Mouse (Mus musculus) hindbrain, embryonic 12.5 days (tissue): ENCODE measurements around the gene Kcnk7. TPM values are rescaled to one million over a fixed set of nuclear protein-coding genes. Genes with fewer than 3 reads are reported as not detected.

Experiments used
- ATAC-seq: fragments of 200-750 bp; cut with Nextera tagmentation; 2 replicates; pipeline ENCODE4 v1.8.0; 2017; ENCODE audit warnings: moderate TSS enrichment; ENCODE audit not compliant: low FRiP score
- H3K27ac ChIP-seq: fragments of 300-500 bp; sonication (generic); 2 replicates; pipeline ENCODE4 v1.5.1; 2016; ENCODE audit warnings: mild to moderate bottlenecking
- H3K27me3 ChIP-seq: fragments of 300-500 bp; sonication (generic); 2 replicates; pipeline ENCODE4 v1.6.1; 2016; ENCODE audit warnings: mild to moderate bottlenecking
- H3K36me3 ChIP-seq: fragments of 300-500 bp; sonication (generic); 2 replicates; pipeline ENCODE4 v1.6.1; 2016; ENCODE audit warnings: mild to moderate bottlenecking
- H3K4me1 ChIP-seq: fragments of 300-500 bp; sonication (generic); 2 replicates; pipeline ENCODE4 v1.6.1; 2016
- H3K4me2 ChIP-seq: fragments of 300-500 bp; sonication (generic); replicated peaks from 2 replicates; pipeline ENCODE4 v1.6.1; 2016; ENCODE audit warnings: mild to moderate bottlenecking
- H3K4me3 ChIP-seq: fragments of 300-500 bp; sonication (generic); 2 replicates; pipeline ENCODE4 v1.5.1; 2016; ENCODE audit warnings: mild to moderate bottlenecking
- H3K9ac ChIP-seq: fragments of 300-500 bp; sonication (generic); 2 replicates; pipeline ENCODE4 v1.6.1; 2016; ENCODE audit warnings: mild to moderate bottlenecking, moderate library complexity
- H3K9me3 ChIP-seq: fragments of 300-500 bp; sonication (generic); replicated peaks from 2 replicates; pipeline ENCODE4 v1.6.1; 2016; ENCODE audit warnings: mild to moderate bottlenecking
- WGBS: fragments of 180-500 bp; shearing (Covaris S2); methylation state at CpG from one replicate; pipeline ENCODE4 v1.1.7; 2016; 5-methylcytosine and 5-hydroxymethylcytosine counted together
- polyA plus RNA-seq: library from polyadenylated mRNA; unstranded; fragments of >200 nt; fragmentation: Nextera tagmentation; extraction: Ambion mirVana; gene quantifications from 2 replicates; pipeline ENCODE4 v1.2.1, GENCODE M21; 2016

Gene Kcnk7
- polyA plus RNA-seq, 1 experiment from 2014 or later: not detected

GRCm38 (mm10) chr19:5715793-5716688 lies 11.9 kb downstream of the Kcnk7 start:
- H3K9ac ChIP-seq: peak overlapping the region; percentile 20; the same call in 1 of the 2 replicates

DNA sequence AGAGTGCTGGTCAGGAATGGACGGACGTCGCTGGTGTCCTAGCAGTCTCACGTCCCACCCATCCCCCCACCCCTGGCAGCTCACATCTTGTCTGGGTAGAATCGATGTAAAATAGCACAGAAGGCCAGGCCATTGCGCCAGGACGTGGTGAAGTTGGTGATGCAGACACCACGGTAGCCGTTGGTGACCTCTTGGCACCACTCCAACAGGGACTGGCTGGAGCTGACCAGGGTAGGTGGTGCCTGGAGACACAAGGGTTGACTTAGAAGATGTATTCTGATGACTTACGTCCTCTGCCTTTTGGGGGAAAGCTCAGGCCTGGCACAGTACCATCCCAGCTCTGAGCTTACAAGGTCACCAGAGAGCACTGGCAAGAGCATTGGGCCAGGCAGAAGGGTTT lies 12.8 kb downstream of the Kcnk7 start:
- WGBS: 59% methylated on average over 10 of the region's 10 CpGs
- H3K36me3 ChIP-seq: peaks cover 69% of the 10 kb centered on the region
- H3K27me3 ChIP-seq: no peaks in the 10 kb centered on the region; the same call in 1 of the 2 replicates
- no peak overlapping the region for H3K27ac ChIP-seq
- 0 out of 2 replicates have a peak, but pooled peaks have one; percentile 7 for ATAC-seq
- H3K4me2 ChIP-seq: no peak overlapping the region
- no peak overlapping the region for H3K4me3 ChIP-seq
- no peaks in the 10 kb centered on the region for H3K9me3 ChIP-seq
- no peak overlapping the region for H3K9ac ChIP-seq
- peaks cover 35% of the 10 kb centered on the region for H3K4me1 ChIP-seq

More at GRCm38 (mm10) chr19:5715793-5716688, 11.9 kb downstream of the Kcnk7 start:
- ATAC-seq: peak; percentile 70
- Histone ChIP-seq H3K4me2 (peak overlapping the region; percentile 40), H3K27ac (no peak overlapping the region), H3K9me3 (no peaks in the 10 kb centered on the region), H3K36me3 (peaks cover 60% of the 10 kb centered on the region), H3K27me3 (no peaks in the 10 kb centered on the region; the same call in 1 of the 2 replicates), H3K4me1 (peaks cover 35% of the 10 kb centered on the region), H3K4me3 (peak overlapping the region; percentile 4; the same call in 1 of the 2 replicates)
- WGBS: 21% methylated on average over 43 of the region's 43 CpGs

- H3K27me3 ChIP-seq: no peaks in the 10 kb centered on the region; the same call in 1 of the 2 replicates
- H3K9me3 ChIP-seq: no peaks in the 10 kb centered on the region
- no peak for ATAC-seq
- WGBS: 90% methylated on average over 6 of the region's 6 CpGs
- no peak overlapping the region for H3K9ac ChIP-seq
- H3K4me3 ChIP-seq: no peak overlapping the region
- H3K27ac ChIP-seq: no peak overlapping the region
- peaks cover 75% of the 10 kb centered on the region for H3K36me3 ChIP-seq
- peaks cover 36% of the 10 kb centered on the region for H3K4me1 ChIP-seq
- no peak overlapping the region for H3K4me2 ChIP-seq
Measured at GRCm38 (mm10) chr19:5721233-5721632, 17.1 kb downstream of the Kcnk7 start.

DNA sequence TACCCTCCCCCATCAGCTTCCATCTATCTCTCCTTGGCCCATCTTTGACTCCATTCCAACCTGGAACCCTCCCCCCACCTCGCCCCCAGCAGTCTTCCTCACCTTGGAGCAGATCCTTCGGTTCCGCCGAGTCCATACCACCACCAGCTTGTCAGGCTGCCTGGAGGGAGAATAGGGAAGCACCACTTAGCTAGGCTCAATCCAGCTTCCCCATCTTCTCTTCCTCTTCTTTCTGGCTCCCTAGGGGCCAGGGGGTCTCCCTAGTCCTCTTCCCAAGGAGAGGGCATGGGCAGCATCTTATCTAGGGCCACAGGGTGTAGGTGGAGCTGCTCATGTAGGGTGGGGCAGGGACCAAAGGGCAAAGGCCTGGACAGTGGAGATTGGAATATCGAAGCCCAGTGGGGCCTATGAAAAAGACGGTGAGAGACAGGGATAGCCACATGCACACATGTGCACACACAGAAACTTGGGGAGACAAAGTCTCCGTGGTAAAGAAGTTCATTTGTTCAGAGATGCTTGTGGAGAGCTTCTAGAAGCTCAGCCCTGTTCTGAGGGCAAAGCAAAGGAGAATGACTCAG lies 18.8 kb downstream of the Kcnk7 start:
- H3K27me3 ChIP-seq: no peaks in the 10 kb centered on the region; the same call in 1 of the 2 replicates
- H3K4me1 ChIP-seq: peaks cover 38% of the 10 kb centered on the region
- H3K9me3 ChIP-seq: no peaks in the 10 kb centered on the region
- H3K4me2 ChIP-seq: no peak overlapping the region
- H3K27ac ChIP-seq: no peak overlapping the region
- H3K9ac ChIP-seq: no peak overlapping the region
- H3K4me3 ChIP-seq: no peak overlapping the region
- peaks cover 73% of the 10 kb centered on the region for H3K36me3 ChIP-seq
- no peak for ATAC-seq
- WGBS: 91% methylated on average over 7 of the region's 7 CpGs

DNA sequence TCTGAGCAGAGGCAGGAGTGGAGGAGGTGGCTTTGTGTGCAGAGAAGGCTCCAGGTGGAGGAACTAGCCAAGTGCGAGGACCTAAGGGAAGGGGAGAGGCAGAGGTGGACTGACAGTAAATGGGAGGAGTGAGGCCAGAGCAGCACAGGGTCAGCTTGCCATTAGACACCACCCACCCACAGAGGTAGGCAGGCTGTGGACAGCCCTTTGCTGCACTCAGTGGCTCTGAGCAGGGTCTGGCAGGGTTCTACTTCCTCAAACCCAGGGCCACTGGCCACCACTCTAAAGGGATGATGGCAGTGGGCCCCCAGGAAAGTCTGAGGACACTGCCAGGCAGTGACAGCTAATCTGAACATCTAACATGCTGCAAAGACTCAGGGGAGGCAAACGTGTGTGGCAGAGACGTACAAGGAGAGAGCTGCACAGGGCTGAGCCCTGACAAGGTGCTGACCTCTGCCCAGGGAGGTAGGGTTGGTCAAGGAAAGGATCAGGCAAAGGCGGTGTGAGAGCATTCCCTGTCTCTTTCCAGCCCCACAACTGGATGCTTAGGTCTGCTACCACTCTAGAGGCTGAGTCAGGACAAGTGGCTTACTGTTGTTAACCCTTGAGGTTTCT lies 19.9 kb downstream of the Kcnk7 start:
- Histone ChIP-seq H3K36me3 (peaks cover 64% of the 10 kb centered on the region), H3K4me2 (peak overlapping the region; percentile 98), H3K27me3 (no peaks in the 10 kb centered on the region; the same call in 1 of the 2 replicates), H3K27ac (no peak overlapping the region), H3K9ac (no peak overlapping the region), H3K4me1 (peaks cover 47% of the 10 kb centered on the region), H3K9me3 (no peaks in the 10 kb centered on the region), H3K4me3 (no peak overlapping the region)
- no peak for ATAC-seq
- 78% methylated on average over 4 of the region's 4 CpGs for WGBS

- Histone ChIP-seq H3K9ac (no peak overlapping the region), H3K9me3 (no peaks in the 10 kb centered on the region), H3K4me1 (peaks cover 47% of the 10 kb centered on the region), H3K4me3 (0 out of 2 replicates have a peak overlapping the region, but pooled peaks have one; percentile 39), H3K36me3 (peaks cover 59% of the 10 kb centered on the region), H3K4me2 (peak overlapping the region; percentile 98), H3K27ac (no peak overlapping the region), H3K27me3 (no peaks in the 10 kb centered on the region; the same call in 1 of the 2 replicates)
- WGBS: 75% methylated on average over 7 of the region's 7 CpGs
- ATAC-seq: no peak
Measured at GRCm38 (mm10) chr19:5724549-5724941, 20.4 kb downstream of the Kcnk7 start.

- 74% methylated on average over 12 of the region's 12 CpGs for WGBS
- Histone ChIP-seq H3K4me3 (peak overlapping the region; percentile 39), H3K27me3 (no peaks in the 10 kb centered on the region; the same call in 1 of the 2 replicates), H3K27ac (no peak overlapping the region), H3K9ac (peak overlapping the region; percentile 66), H3K4me2 (peak overlapping the region; percentile 98), H3K4me1 (peaks cover 53% of the 10 kb centered on the region), H3K9me3 (no peaks in the 10 kb centered on the region), H3K36me3 (peaks cover 53% of the 10 kb centered on the region)
- no peak for ATAC-seq
Measured at GRCm38 (mm10) chr19:5725029-5725707, 21.0 kb downstream of the Kcnk7 start.

DNA sequence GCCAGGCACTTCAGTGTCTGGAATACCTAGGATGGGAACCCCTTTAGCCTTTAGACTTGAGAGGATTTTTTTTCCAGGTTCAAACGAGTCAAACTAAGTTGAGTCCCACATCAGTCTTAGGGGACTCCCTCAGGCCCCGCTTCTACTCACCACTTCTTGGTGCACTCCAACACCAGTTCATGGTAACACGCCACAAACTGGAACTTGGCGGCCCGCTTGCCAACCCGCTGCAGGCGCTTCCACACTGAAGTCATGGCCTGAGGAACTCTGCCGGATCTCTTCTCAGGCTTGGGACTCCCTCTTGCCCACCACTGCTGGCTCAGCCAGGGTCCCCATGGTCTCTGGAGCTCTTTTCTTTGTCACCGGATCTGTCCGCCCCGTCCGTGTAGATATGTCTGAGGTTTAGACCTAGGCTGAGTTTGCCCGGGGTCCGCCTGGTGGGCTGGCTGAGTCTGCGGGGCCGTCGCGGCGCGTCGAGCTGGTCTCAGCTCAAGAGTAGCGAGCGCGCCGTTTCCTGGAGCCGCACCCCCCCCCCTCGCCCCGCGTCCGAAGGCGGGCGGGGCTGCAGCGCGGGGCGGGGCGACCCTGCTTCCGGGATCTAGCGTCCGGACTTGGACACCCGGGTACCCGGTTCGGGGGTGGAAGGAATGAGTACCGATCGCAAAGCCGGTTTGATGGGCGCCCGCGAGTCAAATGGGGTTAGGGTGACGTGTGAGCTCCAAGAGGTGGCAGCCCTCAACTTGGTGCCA lies 21.8 kb downstream of the Kcnk7 start, which contains the start of gene Ehbp1l1:
TSS of gene Ehbp1l1 (minus strand) at position 551 of the 749 bp plus-strand sequence.
- H3K4me3 ChIP-seq: peak within 1 kb of the TSS; percentile 79
- no peaks in the 10 kb centered on the region; the same call in 1 of the 2 replicates for H3K27me3 ChIP-seq
- peaks cover 48% of the 10 kb centered on the region for H3K36me3 ChIP-seq
- ATAC-seq: no peak
- no peaks in the 10 kb centered on the region for H3K9me3 ChIP-seq
- H3K4me2 ChIP-seq: peak within 1 kb of the TSS; percentile 98
- peak within 1 kb of the TSS; percentile 93 for H3K9ac ChIP-seq
- WGBS: 13% methylated on average over 43 of the region's 49 CpGs
- peak within 1 kb of the TSS; percentile 62 for H3K27ac ChIP-seq
- peaks cover 60% of the 10 kb centered on the region for H3K4me1 ChIP-seq

DNA sequence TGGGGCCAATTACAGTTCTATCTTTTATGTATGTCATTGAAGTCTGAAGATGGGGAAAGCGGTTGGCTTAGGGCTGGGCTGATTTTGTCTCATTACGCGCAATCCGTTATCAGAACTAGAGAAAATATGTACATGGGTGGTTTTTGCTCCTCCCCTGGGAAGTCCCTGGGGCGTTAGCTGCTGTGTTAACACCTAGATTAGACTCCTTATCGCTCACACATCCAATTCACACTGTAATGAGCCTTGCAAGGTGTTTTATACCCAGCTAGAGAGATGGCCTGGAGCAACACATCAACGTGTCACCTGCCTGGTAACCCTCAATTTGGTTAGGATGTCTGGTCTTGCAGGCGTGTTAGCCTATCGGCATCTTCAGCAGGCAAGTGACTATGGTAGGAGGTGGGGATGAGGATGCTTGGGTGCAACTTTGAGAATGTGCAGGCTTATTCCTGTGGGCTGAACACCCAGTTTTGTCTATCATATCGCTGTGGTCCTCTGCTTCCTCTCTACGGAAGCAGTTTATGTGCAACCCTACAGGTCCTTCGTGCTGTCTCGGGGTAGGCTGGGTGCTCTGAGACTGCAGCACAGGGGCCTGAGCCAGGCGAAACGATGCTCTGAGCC lies 22.9 kb downstream of the Kcnk7 start:
- WGBS: 80% methylated on average over 15 of the region's 15 CpGs
- ATAC-seq: no peak
- H3K4me3 ChIP-seq: peak overlapping the region; percentile 79
- peak overlapping the region; percentile 98 for H3K4me2 ChIP-seq
- H3K9ac ChIP-seq: peak overlapping the region; percentile 93
- H3K27ac ChIP-seq: peak overlapping the region; percentile 32; the same call in 1 of the 2 replicates
- H3K4me1 ChIP-seq: peaks cover 69% of the 10 kb centered on the region
- H3K9me3 ChIP-seq: no peaks in the 10 kb centered on the region
- no peaks in the 10 kb centered on the region; the same call in 1 of the 2 replicates for H3K27me3 ChIP-seq
- H3K36me3 ChIP-seq: peaks cover 37% of the 10 kb centered on the region

GRCm38 (mm10) chr19:5727701-5728100 lies 23.5 kb downstream of the Kcnk7 start:
- peak; percentile 0; the same call in 1 of the 2 replicates for ATAC-seq
- H3K27ac ChIP-seq: peak overlapping the region; percentile 75; the same call in 1 of the 2 replicates
- no peaks in the 10 kb centered on the region for H3K9me3 ChIP-seq
- WGBS: 6% methylated on average over 14 of the region's 14 CpGs
- H3K4me1 ChIP-seq: peaks cover 69% of the 10 kb centered on the region
- no peaks in the 10 kb centered on the region; the same call in 1 of the 2 replicates for H3K27me3 ChIP-seq
- peak overlapping the region; percentile 79 for H3K4me3 ChIP-seq
- peaks cover 31% of the 10 kb centered on the region for H3K36me3 ChIP-seq
- H3K4me2 ChIP-seq: peak overlapping the region; percentile 98
- H3K9ac ChIP-seq: peak overlapping the region; percentile 93
